Mouse (Mus musculus): ENCODE results near the gene Phlda1. TPM values are rescaled to one million over a fixed set of nuclear protein-coding genes. Genes with fewer than 3 reads are reported as not detected.

Phlda1 gene
- polyA plus RNA-seq, 1 experiment from 2014 or later: 46.0 TPM

DNA sequence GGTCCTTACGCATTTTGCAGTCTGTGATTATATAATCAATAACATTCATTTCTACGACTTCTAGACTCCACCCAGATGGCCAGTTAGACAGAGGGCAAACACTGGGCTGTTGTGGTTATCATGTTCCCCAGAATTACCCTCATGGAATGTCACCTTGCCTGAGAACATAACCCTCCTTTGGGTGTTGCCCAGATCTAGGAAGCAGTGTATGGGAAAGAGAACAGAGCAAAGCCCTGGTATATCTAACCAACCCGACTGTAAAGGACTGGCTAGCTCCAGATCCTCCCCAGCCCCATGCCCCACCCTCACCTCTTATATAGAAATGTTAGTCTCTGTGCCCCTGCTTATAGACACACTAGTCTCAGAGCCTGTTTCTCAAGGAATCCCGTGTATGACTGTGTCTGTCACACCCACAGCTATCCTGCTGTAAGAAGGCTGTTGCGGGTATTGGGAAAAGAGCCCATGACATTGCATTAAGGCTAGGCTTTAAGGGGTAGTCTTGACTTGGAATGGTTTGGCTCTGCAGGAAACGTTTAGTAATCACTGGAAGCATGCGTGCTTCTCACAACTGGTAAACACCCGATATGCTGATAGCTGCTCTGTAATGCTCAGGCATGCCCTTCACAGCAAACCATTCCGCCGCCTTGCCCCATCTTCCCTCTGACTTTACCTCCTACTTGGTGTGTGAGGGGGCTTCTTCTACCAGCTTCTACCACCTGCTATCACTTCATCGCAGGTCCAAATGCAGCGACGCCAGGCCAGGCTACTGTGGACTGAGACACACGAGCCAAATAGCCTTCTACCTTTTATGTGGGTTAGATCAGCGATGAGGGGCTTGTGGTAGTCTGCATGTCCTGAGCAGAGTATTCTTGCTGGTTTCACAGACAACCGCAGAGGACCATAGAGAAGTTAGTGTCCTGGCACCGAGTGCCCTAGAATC, 9.3 kb downstream of the Phlda1 start:
- no peak for DNase-seq (ENCODE audit: low spot score)
- Histone ChIP-seq H3K9me3 (ENCODE audit: control insufficient read depth, low read length) (no peaks in the 10 kb centered on the region), H3K4me1 (replicated peaks; ENCODE audit: control insufficient read depth, insufficient read depth, low read length) (peaks cover 39% of the 10 kb centered on the region), H3K4me3 (ENCODE audit: low read depth, low read length) (no peak overlapping the region), H3K36me3 (ENCODE audit: control insufficient read depth, insufficient read depth, low read length) (no peaks in the 10 kb centered on the region), H3K27me3 (replicated peaks; ENCODE audit: control insufficient read depth, insufficient read depth, low read length) (no peaks in the 10 kb centered on the region), H3K9ac (ENCODE audit: low read length) (no peak overlapping the region), H3K4me2 (ENCODE audit: low read length) (no peak overlapping the region), H3K27ac (ENCODE audit: low read depth) (peak overlapping the region; percentile 52; the same call in 1 of the 2 replicates)
- WGBS: 73% methylated on average over 17 of the region's 17 CpGs
- ATAC-seq (replicated peaks; ENCODE audit: low FRiP score, low TSS enrichment, low read depth): no peak

DNA sequence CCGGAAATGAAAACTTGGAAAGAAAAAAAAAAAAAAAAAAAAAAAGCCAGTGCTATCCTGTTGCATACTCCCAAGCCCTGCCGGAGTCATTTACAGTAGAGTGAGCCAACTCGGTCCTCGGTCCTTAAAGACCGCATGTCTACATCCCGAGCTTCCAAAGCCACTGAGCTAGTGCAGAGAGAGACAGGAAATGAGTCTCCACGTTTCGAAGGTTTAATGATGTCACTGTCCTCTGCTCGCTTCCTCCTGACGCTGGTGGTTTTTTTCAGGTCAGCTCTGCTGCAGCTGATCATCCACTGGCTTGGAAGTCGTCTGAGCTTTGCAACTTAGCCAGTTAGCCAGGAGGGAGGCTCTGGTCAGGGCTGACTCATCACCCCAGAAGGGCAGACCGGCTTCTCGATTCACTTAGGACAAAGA, 10.1 kb downstream of the Phlda1 start:
- H3K4me2 ChIP-seq (ENCODE audit: low read length): no peak overlapping the region
- WGBS: 21% methylated on average over 13 of the region's 13 CpGs
- no peaks in the 10 kb centered on the region for H3K9me3 ChIP-seq (ENCODE audit: control insufficient read depth, low read length)
- no peak overlapping the region for H3K4me3 ChIP-seq (ENCODE audit: low read depth, low read length)
- H3K4me1 ChIP-seq (replicated peaks; ENCODE audit: control insufficient read depth, insufficient read depth, low read length): peaks cover 34% of the 10 kb centered on the region
- ATAC-seq (replicated peaks; ENCODE audit: low FRiP score, low TSS enrichment, low read depth): peak; percentile 49
- no peaks in the 10 kb centered on the region for H3K36me3 ChIP-seq (ENCODE audit: control insufficient read depth, insufficient read depth, low read length)
- 0 out of 2 replicates have a peak overlapping the region, but pooled peaks have one; percentile 6 for H3K9ac ChIP-seq (ENCODE audit: low read length)
- H3K27ac ChIP-seq (ENCODE audit: low read depth): peak overlapping the region; percentile 52
- no peaks in the 10 kb centered on the region for H3K27me3 ChIP-seq (replicated peaks; ENCODE audit: control insufficient read depth, insufficient read depth, low read length)
- peak; percentile 67 for DNase-seq (ENCODE audit: low spot score)

DNA sequence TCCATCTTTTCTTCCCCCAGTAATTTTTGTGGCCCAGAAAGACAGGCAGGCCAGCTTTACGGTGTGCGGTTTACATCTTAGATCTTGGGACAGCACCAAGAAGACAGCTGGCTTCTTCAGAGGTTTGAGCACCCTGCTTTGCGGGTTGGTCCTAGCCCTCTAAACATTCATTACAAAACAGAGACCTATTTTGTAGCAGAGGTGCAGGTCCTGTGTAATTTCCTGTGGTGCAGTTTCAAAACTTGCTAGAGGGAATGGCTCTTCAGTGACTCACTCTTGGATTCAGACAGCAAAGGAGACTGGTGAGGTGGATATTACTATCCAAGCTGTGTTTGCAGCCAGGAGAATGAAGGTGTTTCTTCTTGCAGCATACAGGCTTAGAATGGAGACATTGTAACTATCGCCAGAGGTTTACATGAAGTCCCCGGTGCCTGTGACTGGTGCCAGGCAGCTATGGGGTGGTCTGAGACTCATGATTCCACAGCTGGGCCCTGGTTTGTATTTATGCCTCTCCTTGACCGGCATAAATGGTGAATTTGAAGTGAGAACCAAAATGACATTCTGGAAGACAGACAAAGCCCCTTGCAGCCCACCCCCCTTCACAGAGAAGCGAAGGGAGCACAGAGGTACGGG, 10.8 kb downstream of the Phlda1 start:
- Histone ChIP-seq H3K4me2 (ENCODE audit: low read length) (no peak overlapping the region), H3K9me3 (ENCODE audit: control insufficient read depth, low read length) (no peaks in the 10 kb centered on the region), H3K4me3 (ENCODE audit: low read depth, low read length) (no peak overlapping the region), H3K36me3 (ENCODE audit: control insufficient read depth, insufficient read depth, low read length) (no peaks in the 10 kb centered on the region), H3K27me3 (replicated peaks; ENCODE audit: control insufficient read depth, insufficient read depth, low read length) (no peaks in the 10 kb centered on the region), H3K4me1 (replicated peaks; ENCODE audit: control insufficient read depth, insufficient read depth, low read length) (peaks cover 36% of the 10 kb centered on the region), H3K9ac (ENCODE audit: low read length) (no peak overlapping the region), H3K27ac (ENCODE audit: low read depth) (0 out of 2 replicates have a peak overlapping the region, but pooled peaks have one; percentile 12)
- ATAC-seq (replicated peaks; ENCODE audit: low FRiP score, low TSS enrichment, low read depth) (no peak), DNase-seq (ENCODE audit: low spot score) (no peak)
- 59% methylated on average over 8 of the region's 8 CpGs for WGBS

DNA sequence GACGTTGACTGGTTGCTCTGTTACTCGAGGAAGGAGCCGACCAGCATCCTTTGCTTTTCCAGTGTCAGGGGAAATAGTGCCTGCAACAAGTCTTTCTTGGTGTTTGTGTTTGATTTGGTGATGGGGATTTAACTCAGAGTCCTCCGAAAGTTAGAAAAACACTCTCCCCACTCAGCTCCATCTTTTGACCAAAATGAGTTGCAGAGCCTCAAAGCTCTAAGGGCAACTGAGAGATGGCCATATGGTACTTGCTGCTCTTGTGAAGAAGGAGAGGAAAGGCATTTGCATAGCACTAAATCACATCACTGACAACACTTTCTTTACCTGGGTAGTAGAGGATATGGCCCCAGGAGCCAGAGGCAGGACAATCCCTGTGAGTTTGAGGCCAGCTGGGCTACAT, 12.3 kb downstream of the Phlda1 start:
- H3K4me3 ChIP-seq (ENCODE audit: low read depth, low read length): no peak overlapping the region
- no peak for DNase-seq (ENCODE audit: low spot score)
- no peaks in the 10 kb centered on the region for H3K27me3 ChIP-seq (replicated peaks; ENCODE audit: control insufficient read depth, insufficient read depth, low read length)
- peaks cover 29% of the 10 kb centered on the region for H3K4me1 ChIP-seq (replicated peaks; ENCODE audit: control insufficient read depth, insufficient read depth, low read length)
- 73% methylated on average over 4 of the region's 4 CpGs for WGBS
- no peak overlapping the region for H3K27ac ChIP-seq (ENCODE audit: low read depth)
- H3K9ac ChIP-seq (ENCODE audit: low read length): no peak overlapping the region
- no peaks in the 10 kb centered on the region for H3K9me3 ChIP-seq (ENCODE audit: control insufficient read depth, low read length)
- no peak overlapping the region for H3K4me2 ChIP-seq (ENCODE audit: low read length)
- ATAC-seq (replicated peaks; ENCODE audit: low FRiP score, low TSS enrichment, low read depth): no peak
- H3K36me3 ChIP-seq (ENCODE audit: control insufficient read depth, insufficient read depth, low read length): no peaks in the 10 kb centered on the region

DNA sequence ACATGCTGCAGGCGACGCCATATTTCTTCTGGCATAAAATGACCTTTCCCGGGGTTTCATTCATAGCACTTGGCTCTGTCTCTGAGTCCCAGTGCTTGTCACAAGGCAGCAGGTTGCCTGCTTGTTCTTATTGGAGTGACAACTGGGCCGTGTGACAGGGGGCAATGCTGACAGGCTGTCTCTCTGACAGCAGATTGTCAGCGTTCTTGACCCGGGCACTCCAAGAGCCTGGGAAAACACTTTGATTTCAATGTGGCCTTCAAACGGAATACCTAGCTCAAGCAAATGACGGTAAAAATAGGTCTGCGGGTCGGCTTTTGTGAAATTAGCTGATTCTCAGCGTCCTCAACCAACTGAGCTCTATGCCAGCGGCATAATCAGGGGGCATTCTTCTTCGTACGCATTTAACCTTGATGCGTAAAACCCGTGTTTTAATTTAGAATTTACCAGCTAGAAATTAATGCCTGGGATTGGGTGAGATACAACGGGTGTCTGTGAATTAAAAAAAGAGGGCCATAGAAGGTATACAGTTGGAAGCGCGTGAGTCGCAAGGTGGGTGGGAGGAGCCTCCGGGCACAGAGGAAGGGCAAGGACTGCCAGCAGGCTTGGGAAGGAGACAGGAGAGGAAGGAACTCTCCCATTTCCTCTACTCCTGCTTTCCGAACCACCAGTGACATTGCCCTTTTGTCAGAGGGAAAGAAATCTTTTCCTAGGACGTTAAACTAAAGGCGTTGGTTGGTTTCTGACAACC, 13.7 kb downstream of the Phlda1 start:
- WGBS: 65% methylated on average over 24 of the region's 24 CpGs
- Histone ChIP-seq H3K27me3 (replicated peaks; ENCODE audit: control insufficient read depth, insufficient read depth, low read length) (no peaks in the 10 kb centered on the region), H3K36me3 (ENCODE audit: control insufficient read depth, insufficient read depth, low read length) (no peaks in the 10 kb centered on the region), H3K9me3 (ENCODE audit: control insufficient read depth, low read length) (no peaks in the 10 kb centered on the region), H3K9ac (ENCODE audit: low read length) (no peak overlapping the region), H3K4me1 (replicated peaks; ENCODE audit: control insufficient read depth, insufficient read depth, low read length) (peaks cover 29% of the 10 kb centered on the region), H3K4me2 (ENCODE audit: low read length) (no peak overlapping the region), H3K4me3 (ENCODE audit: low read depth, low read length) (no peak overlapping the region), H3K27ac (ENCODE audit: low read depth) (no peak overlapping the region)
- ATAC-seq (replicated peaks; ENCODE audit: low FRiP score, low TSS enrichment, low read depth): no peak
- no peak for DNase-seq (ENCODE audit: low spot score)

DNA sequence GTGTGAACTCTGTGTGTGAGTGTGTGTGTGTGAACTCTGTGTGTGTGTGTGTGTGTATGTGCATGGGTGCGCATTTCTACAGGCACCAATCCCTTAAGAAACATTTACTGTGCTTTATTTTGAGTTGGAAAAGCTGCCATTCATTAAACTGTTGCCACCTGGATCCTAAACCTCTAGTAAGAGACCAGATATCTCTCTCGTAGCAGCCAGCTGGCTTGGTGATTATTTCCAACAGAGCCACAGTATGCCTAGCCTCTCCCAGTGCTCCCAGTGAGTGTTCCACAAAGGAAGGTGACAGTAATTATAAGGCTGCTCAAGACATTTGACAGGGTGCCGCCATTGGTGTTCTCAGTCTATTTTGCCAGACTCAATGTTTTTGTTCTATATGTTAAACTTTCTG, 14.5 kb downstream of the Phlda1 start:
- H3K27ac ChIP-seq (ENCODE audit: low read depth): no peak overlapping the region
- WGBS: 58% methylated on average over 3 of the region's 3 CpGs
- ATAC-seq (replicated peaks; ENCODE audit: low FRiP score, low TSS enrichment, low read depth): no peak

DNA sequence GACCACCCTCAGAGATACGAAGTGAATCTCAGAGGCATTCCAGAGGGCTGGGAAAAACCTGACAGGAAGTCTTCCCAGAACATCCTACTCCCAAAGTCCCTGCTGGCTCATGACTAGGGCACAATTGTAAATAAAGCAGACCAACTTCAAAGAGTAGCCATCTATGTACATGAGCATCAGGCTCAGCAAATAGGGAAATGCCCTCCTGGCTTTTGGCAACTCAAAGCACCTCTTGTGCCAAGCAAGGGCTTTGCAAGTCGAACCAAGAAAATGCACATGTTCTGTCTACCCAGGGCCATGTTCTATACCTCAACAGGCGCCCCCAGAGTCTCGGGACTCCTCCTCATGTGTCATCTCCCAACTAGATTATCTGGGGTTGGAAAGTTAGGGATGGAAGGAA, 15.6 kb downstream of the Phlda1 start:
- DNase-seq (ENCODE audit: low spot score): no peak
- no peak for ATAC-seq (replicated peaks; ENCODE audit: low FRiP score, low TSS enrichment, low read depth)
- no peaks in the 10 kb centered on the region for H3K9me3 ChIP-seq (ENCODE audit: control insufficient read depth, low read length)

More for the DNA sequence above, 14.5 kb downstream of the Phlda1 start:
- no peak overlapping the region for H3K4me3 ChIP-seq (ENCODE audit: low read depth, low read length)
- H3K9me3 ChIP-seq (ENCODE audit: control insufficient read depth, low read length): no peaks in the 10 kb centered on the region
- no peaks in the 10 kb centered on the region for H3K36me3 ChIP-seq (ENCODE audit: control insufficient read depth, insufficient read depth, low read length)
- no peak overlapping the region for H3K4me2 ChIP-seq (ENCODE audit: low read length)
- H3K27me3 ChIP-seq (replicated peaks; ENCODE audit: control insufficient read depth, insufficient read depth, low read length): no peaks in the 10 kb centered on the region
- H3K4me1 ChIP-seq (replicated peaks; ENCODE audit: control insufficient read depth, insufficient read depth, low read length): peaks cover 23% of the 10 kb centered on the region
- no peak overlapping the region for H3K9ac ChIP-seq (ENCODE audit: low read length)
- no peak for DNase-seq (ENCODE audit: low spot score)

DNA sequence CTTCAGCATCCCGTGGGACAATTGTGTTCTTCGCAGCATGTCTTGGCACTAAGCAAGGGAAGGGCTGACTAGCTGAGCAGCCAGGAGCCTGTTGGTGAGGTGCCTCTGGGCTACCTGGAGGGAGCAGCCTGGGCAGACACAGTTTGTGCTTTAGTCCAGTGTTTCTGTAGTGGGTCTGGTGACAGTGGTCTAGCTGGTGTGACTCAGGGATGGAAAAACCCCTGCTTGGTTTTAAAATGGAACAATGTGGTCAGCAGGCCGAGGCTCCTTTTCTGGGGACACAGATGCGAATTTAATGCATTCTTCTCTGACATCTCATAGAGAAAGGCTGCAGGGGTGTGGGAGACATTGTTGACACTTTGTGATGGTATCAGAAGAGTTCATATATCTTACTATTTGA, 16.1 kb downstream of the Phlda1 start:
- no peaks in the 10 kb centered on the region for H3K27me3 ChIP-seq (replicated peaks; ENCODE audit: control insufficient read depth, insufficient read depth, low read length)
- H3K9me3 ChIP-seq (ENCODE audit: control insufficient read depth, low read length): no peaks in the 10 kb centered on the region
- 78% methylated on average over 4 of the region's 4 CpGs for WGBS
- no peaks in the 10 kb centered on the region for H3K36me3 ChIP-seq (ENCODE audit: control insufficient read depth, insufficient read depth, low read length)
- peaks cover 11% of the 10 kb centered on the region; the same call in 1 of the 2 replicates for H3K4me1 ChIP-seq (replicated peaks; ENCODE audit: control insufficient read depth, insufficient read depth, low read length)
- H3K4me2 ChIP-seq (ENCODE audit: low read length): no peak overlapping the region
- H3K27ac ChIP-seq (ENCODE audit: low read depth): no peak overlapping the region
- H3K9ac ChIP-seq (ENCODE audit: low read length): no peak overlapping the region
- DNase-seq (ENCODE audit: low spot score) (no peak), ATAC-seq (replicated peaks; ENCODE audit: low FRiP score, low TSS enrichment, low read depth) (no peak)
- H3K4me3 ChIP-seq (ENCODE audit: low read depth, low read length): no peak overlapping the region

More for the DNA sequence above, 15.6 kb downstream of the Phlda1 start:
- 67% methylated on average over 4 of the region's 4 CpGs for WGBS
- H3K36me3 ChIP-seq (ENCODE audit: control insufficient read depth, insufficient read depth, low read length): no peaks in the 10 kb centered on the region
- no peak overlapping the region for H3K4me3 ChIP-seq (ENCODE audit: low read depth, low read length)
- no peak overlapping the region for H3K27ac ChIP-seq (ENCODE audit: low read depth)
- H3K27me3 ChIP-seq (replicated peaks; ENCODE audit: control insufficient read depth, insufficient read depth, low read length): no peaks in the 10 kb centered on the region
- peaks cover 13% of the 10 kb centered on the region for H3K4me1 ChIP-seq (replicated peaks; ENCODE audit: control insufficient read depth, insufficient read depth, low read length)
- no peak overlapping the region for H3K9ac ChIP-seq (ENCODE audit: low read length)
- no peak overlapping the region for H3K4me2 ChIP-seq (ENCODE audit: low read length)

All from intestine, embryonic 14.5 days (tissue).